Mouse (Mus musculus): ENCODE data around the gene Snx6.

- TF ChIP-seq GATA1 (IDR thresholded peaks at IDR 0.05; ENCODE audit: low read length) (no peak), TAL1 (IDR thresholded peaks at IDR 0.05; ENCODE audit: low read length) (no peak)
These were observed 98.4 kb downstream of the Snx6 start for GRCm38 (mm10) chr12:54697003-54697597.
